ENCODE assay signal across 20 mouse cellular contexts in the genomic region with DNA sequence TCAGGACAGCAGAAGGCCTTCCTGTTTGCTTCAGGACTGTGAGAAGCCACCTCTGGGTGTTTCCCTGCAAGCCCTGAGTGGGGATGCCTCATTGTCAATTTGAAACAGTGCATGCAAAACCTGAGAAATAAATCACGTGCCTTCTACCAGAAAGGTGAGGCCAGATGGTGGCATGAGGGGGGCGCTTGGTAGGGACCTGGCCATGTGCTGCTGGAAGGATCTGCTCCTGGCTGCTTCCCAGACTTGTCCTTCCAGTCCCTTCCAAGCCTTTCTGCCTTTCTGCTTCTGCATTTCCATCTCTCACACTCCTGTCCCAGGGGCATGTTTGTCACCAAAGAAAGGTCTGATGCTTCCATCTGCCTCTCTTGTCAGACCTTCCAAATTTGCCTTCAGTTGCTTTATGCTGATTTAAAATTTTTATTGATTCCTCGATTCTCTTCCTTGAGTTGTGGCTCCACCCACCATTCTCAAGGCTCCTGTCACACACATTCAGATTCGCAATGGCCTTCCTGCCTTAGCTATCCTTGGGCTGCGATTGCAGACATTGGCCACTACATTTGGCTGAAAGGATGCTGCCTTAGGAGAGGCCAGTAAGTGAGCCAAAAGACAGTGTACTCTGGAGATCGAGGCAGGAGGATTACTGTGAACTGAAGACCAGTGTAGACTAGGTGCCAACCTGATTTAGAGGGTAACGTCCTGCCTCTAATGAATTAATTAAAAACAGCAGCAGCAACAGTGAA.
DNase-seq lines count a peak whose midpoint lies in the region; TF ChIP-seq lines count a peak whose summit lies in the region.
"Had no signal": no experiment of that assay in that cellular context is flagged by ENCODE, and none has a peak within 500 bp of the region (broad histone marks: within the 10 kb centered on the region; RNA-seq: fewer than 3 reads in every experiment).

No protein-coding gene starts in this region.

- DNase-seq in adrenal gland, postnatal 25 days: peak; percentile 2
- DNase-seq in adrenal gland, adult 8-10 months: no peak
- peak; percentile 75 for DNase-seq in left cerebral cortex, postnatal 4 days
- DNase-seq in left cerebral cortex, adult 2 months (ENCODE audit: extremely low spot score in 1 of 2, low spot score in 2 of 2): no peak
- DNase-seq in cerebellum, adult 2 months: peak; percentile 51 to 74
- peak; percentile 64 to 78 for DNase-seq in cerebellum, postnatal 25 days
- no peak for DNase-seq in right cerebral cortex, adult 18-20 months
- no peak for DNase-seq in gastrocnemius, adult 2 months
- DNase-seq: adrenal gland, postnatal 14 days; gastrocnemius, postnatal 36 days; kidney, adult 18-20 months; liver, postnatal 0 days; lung, postnatal 10 days; right cerebral cortex, postnatal 14 days; spleen, adult 18-20 months had no signal

- WGBS in cerebellum, adult 2 months: 20% methylated on average over 7 of the region's 7 CpGs

- no peak for TF ChIP-seq POLR2A in cerebellum, adult 2 months (IDR thresholded peaks at IDR 0.05; ENCODE audit: borderline replicate concordance, insufficient read depth, low read length)

- no peak overlapping the region for H3K27ac ChIP-seq in left cerebral cortex, adult 2 months
- H3K27ac ChIP-seq in cerebellum, adult 2 months (ENCODE audit: insufficient read depth, low read length): no peak overlapping the region
- H3K27ac ChIP-seq in gastrocnemius, adult 2 months: no peak overlapping the region
- H3K27ac ChIP-seq: embryonic facial prominence, embryonic 12.5 days; forebrain, embryonic 12.5 days; kidney, postnatal 0 days; midbrain, embryonic 10.5 days; neural tube, embryonic 15.5 days had no signal

- no peak for TF ChIP-seq CTCF in left cerebral cortex, adult 2 months (IDR thresholded peaks at IDR 0.05)
- no peak for TF ChIP-seq CTCF in cerebellum, adult 2 months (IDR thresholded peaks at IDR 0.05; ENCODE audit: borderline replicate concordance, insufficient read depth, low read depth, low read length)
- no peak for TF ChIP-seq CTCF in gastrocnemius, adult 2 months (IDR thresholded peaks at IDR 0.05)

- H3K4me1 ChIP-seq in cerebellum, adult 2 months (ENCODE audit: control insufficient read depth, insufficient read depth, low read length): peaks cover 9% of the 10 kb centered on the region
- H3K4me1 ChIP-seq: embryonic facial prominence, embryonic 12.5 days; forebrain, embryonic 12.5 days; midbrain, embryonic 10.5 days; neural tube, embryonic 15.5 days had no signal

- intact Hi-C loops in left cerebral cortex, postnatal 4 days (cut with DNase I): no loop called here
- intact Hi-C loops in left cerebral cortex, adult 2 months (cut with DNase I): no loop called here
- intact Hi-C loops in gastrocnemius, adult 2 months (cut with DNase I): no loop called here

- no peak overlapping the region for H3K4me3 ChIP-seq in left cerebral cortex, adult 2 months
- no peak overlapping the region for H3K4me3 ChIP-seq in cerebellum, adult 2 months (replicated peaks; ENCODE audit: insufficient read depth, low read depth, low read length)
- H3K4me3 ChIP-seq in gastrocnemius, adult 2 months: no peak overlapping the region
- H3K4me3 ChIP-seq: embryonic facial prominence, embryonic 12.5 days; forebrain, embryonic 12.5 days; midbrain, embryonic 10.5 days; neural tube, embryonic 15.5 days had no signal

- no peaks in the 10 kb centered on the region for H3K27me3 ChIP-seq in cerebellum, adult 2 months (ENCODE audit: control insufficient read depth, insufficient read depth, low read length)
- H3K27me3 ChIP-seq: embryonic facial prominence, embryonic 12.5 days; forebrain, embryonic 12.5 days; neural tube, embryonic 15.5 days had no signal

Comparison
In these comparisons a context has a peak if more than half of its experiments do, and no peak if none do; other contexts are left out.
1. DNase-seq: peak in adrenal gland, postnatal 25 days (single experiment), left cerebral cortex, postnatal 4 days (single experiment), cerebellum, adult 2 months (2 of 2) and cerebellum, postnatal 25 days (2 of 2); none in adrenal gland, adult 8-10 months (single experiment), left cerebral cortex, adult 2 months (0 of 2), right cerebral cortex, adult 18-20 months (single experiment) and gastrocnemius, adult 2 months (single experiment).